Mouse (Mus musculus) testis, postnatal 14 days (tissue): Measurements from ENCODE around the gene Cdkl4.
"Not testable (repeated sequence)": the region's sequence is repeated elsewhere in the genome, so short reads cannot be mapped to it uniquely, and the experiment has no call there.

Experiments
- DNase-seq: peaks from one replicate; pipeline ENCODE4 v3.0.0; 2021; ENCODE audit warnings: low spot score

The Cdkl4 gene

DNA sequence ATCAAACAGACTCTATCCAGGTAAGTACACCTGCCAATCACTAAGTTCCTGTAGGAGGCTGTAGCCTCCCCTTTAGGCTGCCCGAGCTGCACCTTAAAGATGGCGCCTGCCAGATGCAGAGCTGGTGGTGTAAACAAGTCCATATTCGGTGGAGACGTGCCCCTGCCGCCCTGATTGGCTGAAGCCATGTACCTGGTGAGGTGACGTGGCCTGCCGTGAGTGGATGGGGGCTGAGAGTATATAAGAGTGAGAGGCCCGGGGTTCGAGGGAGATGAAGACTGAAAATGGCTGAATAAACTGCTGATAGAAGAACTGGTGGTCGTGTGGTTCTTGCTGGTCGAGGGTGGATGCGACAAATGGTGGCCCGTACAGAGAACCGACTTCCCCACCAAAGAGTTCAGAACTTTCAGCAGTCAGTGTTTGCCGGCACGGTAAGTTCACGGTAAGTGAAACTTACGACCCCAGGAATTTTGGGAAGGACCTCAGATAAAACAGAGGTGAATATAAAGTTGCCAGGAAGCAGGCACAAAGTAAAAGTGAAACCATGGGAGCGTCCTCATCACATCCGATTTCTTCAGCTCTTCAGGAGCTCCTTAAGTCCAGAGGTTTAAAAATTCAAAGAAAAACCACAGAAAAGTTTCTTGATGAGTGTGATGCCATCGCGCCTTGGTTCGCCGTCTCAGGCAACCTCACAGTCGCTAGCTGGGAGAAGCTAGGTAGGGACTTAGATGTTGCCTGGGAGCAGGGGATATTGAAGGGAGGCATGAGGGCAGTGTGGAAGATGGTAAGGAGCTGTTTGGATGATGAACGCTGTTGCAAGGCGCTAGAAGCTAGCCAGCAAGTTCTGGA, 13.6 kb downstream of the Cdkl4 start:
- not testable (repeated sequence) for DNase-seq

DNA sequence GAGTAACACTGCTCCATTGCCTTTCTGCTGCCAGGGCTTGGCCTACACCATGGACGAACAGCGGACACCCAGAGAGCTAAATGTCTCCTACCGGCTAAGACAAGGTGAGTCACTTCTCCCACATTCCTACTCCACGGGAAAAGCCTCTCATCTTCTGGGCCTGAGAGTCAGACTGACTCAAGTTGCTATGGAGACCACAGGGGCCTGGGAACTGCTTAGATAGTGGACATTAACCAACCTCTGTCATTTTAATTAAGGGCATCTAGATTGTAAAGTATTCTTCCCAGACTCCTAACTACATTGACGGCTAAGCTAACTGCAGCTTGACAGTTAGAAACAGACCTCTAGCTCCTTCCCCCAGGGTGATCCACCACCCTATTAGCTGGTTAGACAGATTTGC, 14.8 kb downstream of the Cdkl4 start:
- no peak for DNase-seq

DNA sequence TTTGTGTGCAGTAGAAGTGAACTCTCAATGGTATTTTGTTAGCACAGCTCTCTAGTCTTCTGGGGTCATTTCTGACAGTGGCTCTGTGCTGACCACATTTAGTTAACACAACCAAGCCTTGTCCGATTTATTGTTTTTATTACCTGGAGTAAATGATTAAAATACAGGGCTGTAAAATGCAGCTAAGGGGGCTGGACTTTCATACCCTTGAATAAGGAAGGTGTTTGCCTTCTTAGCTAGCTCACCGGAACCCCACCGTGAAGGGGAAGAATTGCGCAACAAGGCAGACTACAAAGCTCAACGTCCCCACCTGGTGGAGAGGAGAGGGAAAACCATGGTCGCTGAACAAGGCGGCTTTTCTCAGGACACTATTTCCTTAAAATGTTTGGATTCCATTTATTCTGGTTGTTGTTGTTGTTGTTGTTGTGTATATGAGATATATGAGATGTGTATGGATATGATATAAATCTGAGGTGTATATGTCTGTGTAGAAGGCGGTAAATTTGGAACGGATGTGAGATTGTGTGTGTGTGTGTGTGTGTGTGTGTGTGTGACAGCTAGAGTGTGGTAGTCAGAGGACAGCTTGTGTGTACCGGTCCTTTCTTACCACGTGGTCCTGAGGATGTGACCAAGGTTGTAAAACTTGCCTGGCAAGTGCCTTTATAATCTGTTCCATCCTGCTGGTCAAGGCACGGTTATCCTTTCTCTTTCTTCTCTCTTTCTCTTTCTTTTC, 16.8 kb downstream of the Cdkl4 start:
- peak; percentile 56 for DNase-seq

DNA sequence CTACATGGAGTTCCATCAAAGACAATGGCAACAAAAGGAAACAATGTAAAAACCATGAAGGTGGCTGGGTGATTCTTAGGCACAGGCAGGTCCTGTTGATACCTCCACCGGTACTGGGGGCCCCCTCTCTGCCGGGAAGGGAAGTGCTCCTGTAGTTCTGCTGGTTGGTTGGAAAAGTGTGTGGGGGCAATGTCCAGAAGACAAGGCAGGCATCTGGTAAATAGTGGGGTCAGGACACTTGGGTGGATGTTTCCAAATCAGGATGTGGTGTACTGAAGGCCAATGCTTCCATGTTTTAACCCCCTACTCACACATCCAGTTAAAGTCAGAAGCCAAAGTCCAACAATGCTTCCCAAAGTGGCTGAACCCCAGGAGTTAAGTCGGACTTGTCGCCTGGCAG, 17.9 kb downstream of the Cdkl4 start:
- no peak for DNase-seq

DNA sequence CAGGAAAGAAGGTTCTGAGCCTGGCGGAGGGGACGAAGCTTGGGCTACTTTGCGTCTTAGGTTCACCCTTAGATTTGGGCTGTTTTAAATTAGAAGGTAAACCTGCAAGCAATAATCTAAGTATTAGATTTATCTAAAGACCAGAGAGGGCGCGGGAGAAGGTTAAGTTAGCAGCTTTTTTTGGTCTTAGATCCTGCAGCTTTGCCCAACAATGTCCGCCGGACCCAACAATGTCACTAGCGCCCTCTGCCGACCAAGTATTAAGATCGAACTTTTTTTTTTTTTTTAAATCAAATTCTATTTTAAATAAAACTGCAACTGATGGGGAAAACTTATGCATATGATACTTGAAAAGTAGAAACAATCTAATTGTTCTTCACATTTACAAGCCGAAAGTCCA, 18.6 kb downstream of the Cdkl4 start:
- no peak for DNase-seq

DNA sequence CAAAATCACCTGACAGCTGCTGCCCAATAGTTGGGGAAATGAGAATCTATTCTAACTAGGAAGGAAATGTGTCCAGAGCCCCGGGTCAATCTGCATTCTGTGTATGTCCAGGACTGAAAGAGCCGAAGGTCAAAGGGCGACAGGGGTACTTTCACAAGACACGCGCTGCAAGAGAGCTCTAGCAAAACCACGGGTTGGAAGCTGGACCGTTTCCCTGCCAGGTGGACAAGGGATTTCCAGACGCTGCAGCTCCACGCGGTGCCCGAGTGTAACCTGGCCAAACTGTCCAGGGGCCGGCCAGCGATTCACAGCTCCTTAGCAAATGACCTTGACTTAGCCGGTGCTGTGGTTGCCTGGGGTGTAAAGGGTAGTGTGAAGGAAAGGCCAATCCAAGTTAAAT, 19.0 kb downstream of the Cdkl4 start:
- no peak for DNase-seq

DNA sequence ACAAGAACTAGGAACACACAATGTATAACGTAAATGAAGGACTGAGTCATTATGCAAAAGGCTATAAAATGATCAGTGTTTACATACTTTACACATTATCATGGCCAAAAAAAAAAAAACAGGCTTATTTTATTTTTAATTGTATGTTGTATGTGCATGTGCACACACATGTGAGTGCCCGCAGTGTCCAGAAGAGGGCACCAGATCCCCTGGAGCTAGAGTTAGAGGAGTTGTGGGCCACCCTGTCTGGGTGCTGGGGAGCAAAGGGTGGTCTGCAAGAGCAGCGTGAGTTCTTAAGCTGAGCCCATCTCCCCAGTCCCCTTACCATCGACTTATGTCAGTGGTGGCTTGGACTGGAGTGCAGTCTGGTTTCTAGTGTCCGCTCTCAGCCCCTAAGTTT, 20.2 kb downstream of the Cdkl4 start:
- DNase-seq = no peak

DNA sequence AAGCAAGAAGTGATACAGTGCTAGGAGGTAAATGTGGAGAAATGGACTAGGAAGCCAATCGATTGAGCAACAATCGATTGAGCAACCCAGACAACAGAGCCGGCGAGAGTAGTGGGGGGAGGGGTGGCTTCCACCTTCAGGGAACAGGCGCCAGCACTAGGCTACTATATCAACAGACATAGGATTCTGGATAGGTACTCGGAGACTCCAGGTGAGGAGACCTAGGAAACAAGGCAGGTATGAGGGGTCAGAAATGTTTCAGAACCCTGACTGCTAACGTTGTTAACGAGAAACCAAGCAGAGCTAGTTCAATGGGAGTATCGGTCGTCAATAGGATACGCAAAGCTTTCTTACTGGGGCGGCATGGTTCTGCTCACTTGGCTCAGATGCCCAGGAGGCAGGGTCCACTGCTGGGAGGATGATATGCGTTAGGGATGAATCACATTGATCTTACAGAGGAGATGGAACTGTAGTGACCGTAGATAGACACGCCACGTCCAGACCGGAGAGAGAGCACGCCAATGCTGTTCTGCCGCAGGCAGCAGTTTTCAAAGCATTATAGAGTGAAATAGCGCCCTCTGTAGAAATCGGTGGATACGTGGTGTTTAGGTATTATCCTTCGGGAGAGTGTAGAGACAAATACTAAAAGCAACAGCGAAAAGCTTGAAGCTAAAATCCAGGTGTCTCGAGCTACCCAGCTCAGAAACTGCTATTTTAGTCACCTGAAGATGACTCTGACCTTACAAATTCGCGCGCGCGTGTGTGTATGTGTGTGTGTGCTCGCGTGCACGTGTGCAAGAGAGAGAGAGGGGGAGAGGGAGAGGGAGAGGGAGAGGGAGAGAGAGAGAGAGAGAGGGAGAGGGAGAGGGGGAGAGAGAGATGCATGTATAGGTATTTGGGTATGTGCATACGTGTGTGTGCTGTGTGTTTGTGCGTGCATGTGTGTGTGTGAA, 24.0 kb downstream of the Cdkl4 start:
- peak; percentile 62 for DNase-seq

DNA sequence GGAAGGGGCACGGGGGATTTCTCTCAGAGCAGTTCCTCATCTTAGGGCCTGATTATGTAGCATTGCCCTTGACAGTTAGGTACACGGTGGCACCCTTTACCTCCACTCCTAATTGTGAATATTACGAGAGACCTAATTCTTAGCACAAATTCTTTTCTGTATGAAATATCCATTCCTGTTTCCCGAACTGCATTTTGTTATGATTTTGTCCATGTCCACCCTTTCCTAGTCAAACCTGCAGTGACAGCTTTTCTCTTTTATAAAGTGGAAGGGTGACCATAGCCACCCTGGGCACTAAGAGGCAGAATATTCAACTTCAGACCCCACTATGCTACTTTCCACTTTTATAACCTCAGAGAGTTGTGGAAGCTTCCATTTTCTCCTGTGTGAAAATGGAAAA, 25.0 kb downstream of the Cdkl4 start:
- DNase-seq = no peak

DNA sequence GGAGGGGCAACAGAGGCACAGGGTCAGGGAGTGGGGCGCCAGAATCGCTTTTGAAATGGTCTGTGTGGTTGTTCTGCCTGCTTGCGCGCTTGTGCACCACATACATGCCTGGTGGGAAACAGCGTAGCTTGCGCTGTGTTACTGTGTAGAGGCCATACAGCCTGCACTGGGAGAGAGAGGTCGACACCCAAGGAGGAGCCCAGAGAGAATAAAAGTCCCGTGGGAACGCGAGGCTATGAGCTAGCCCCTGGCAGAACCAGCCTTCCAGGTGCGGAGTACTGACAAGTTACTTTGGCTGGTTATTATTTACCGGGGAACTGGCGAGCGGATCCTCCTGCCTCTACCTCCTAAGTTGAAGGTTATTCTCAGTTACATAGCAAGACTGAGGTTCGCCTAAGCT, 26.6 kb downstream of the Cdkl4 start:
- DNase-seq = no peak

DNA sequence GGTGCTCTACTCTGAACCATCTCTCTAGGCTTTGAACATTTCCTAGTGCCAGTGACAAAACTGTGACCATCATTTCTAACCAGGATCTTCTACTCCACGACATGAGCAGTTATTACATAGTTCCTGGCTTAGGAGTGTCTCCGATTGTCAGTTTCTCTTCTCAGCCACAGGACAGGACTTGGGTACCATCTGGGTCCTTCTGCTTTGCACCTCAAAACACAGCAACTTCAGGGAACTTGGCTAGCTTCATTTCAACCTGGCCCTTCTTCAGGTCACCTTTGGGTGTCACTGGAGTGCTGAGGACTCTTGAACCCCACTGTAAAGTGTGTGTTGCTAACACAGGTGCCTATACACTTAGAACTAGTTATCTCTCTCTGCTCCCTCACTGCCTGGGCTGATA, 30.8 kb downstream of the Cdkl4 start:
- DNase-seq = no peak

DNA sequence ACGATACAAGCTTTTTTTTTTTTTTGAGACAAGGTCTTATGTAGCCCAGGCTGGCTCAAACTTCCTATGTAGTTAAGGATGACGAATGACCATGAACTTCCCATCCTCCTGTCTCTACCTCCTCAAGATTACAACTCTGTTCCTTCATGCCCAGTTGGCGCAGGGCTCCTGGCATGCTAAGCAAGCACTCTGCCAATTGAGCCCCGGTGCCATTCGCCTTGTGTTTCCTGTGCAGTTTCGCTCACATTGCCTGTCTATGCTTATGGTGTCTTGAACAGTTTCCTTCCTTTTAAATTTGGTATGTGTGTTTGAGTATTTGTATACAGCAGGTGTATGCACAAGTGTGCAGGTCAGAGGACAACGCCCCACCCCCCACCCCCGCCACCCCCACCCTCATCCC, 31.4 kb downstream of the Cdkl4 start:
- DNase-seq = no peak

DNA sequence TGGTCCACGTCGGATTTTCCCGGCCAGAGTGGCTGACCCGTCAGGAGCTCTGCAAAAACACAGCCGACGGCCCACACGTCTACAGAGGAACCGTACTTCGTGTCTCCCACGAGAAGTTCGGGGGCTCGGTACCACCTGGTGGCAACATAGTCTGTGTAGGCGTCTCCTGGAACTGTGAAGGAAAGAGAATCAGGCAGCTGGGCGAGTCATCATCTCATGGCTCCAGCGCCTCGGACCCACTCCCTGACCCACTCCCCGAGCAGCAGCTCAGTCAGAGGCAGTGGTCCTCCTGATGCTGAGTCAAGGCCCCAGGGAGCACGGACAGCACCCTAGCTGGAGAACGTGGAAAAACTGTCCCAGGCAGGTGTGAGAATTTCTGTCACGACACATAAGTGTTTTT, 34.0 kb downstream of the Cdkl4 start:
- DNase-seq = no peak

DNA sequence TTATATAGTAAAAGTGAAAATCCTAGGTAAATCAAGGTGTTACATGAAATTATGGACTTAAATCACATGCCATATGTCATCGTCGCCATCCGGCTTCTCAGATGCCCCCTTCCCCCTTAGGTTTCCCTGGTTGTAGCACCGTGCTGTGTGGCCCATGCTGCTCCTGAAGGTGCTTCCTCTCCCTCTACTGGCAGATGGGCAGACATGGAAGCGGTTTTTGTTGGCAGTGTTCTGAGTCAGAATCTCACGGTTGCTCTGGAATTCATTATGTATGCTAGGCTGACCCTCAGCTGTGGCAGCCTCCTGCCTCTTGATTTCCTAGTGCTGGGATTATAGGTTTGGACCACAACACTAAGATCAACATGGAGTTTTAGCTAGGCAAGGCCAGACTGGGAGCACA, 40.5 kb downstream of the Cdkl4 start:
- no peak for DNase-seq

DNA sequence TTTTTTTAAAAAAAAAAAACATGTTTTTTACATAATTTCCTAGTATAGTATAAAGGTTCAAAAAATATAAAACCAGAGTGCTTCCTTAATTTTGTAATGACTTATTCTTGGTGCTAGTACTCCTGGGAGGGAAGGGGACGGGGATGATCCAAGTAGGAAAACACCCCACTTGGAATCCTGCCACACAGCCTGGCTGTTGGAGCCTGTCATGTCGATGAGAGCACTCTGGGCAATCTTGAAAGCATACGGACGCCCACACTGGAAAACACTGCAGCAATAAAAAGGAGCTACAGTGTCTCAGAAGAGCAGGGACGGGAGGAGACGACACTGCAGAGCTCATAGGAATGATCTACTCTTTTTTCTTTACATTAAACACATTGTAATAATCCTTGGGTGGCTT, 42.0 kb downstream of the Cdkl4 start:
- no peak for DNase-seq

DNA sequence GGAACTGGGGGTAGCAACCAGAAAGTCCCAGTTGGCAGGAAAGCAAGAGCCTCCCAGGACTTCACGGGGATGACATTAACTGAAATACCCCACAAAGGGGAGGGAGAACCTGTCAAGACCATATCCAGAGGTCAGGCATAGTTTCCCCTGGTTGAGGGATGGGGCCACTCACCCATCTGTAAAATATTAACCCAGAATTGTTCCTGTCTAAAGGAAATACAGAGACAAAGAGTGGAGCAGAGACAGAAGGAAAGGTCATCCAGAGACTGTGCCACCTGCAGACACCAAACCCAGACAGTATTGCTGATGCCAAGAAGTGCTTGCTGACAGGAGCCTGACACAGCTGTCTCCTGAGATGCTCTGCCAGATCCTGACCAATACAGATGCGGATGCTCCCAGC, 46.3 kb downstream of the Cdkl4 start:
- not testable (repeated sequence) for DNase-seq

DNA sequence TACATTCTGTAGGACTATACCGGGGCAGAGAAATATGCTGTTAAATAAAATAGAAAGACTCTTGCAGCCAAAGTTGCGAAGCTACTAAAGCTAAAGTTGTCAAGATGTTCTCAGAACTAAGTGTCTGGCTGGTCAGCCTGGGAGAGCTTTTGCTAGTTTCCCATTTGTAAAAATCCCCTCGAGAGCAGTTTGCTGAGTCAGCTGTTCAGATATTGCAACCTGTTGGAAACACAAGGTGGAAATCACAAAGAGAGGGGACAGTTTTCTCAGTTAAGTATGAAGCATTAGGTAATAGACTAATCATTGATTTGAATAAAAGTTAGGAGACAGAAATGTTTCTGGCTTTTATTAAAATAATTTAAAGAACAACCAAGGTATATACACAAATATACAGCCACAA, 54.4 kb downstream of the Cdkl4 start:
- DNase-seq = no peak

DNA sequence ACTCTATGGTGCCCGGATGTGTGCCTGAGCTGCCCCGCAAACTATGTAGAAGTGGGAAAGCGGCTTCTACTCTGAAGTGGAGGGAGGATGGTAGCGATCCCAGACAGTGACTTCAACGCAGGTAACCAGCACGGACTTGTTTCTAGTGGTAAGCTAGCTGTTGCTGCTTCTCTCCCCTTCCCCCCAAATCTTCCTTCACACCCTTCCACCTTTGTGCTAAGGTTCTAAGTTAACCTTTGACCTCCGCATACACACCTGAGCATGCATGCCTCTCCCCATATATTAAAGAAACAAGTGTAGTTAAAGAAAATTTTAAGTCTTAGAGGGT, 55.4 kb downstream of the Cdkl4 start:
- DNase-seq = no peak

DNA sequence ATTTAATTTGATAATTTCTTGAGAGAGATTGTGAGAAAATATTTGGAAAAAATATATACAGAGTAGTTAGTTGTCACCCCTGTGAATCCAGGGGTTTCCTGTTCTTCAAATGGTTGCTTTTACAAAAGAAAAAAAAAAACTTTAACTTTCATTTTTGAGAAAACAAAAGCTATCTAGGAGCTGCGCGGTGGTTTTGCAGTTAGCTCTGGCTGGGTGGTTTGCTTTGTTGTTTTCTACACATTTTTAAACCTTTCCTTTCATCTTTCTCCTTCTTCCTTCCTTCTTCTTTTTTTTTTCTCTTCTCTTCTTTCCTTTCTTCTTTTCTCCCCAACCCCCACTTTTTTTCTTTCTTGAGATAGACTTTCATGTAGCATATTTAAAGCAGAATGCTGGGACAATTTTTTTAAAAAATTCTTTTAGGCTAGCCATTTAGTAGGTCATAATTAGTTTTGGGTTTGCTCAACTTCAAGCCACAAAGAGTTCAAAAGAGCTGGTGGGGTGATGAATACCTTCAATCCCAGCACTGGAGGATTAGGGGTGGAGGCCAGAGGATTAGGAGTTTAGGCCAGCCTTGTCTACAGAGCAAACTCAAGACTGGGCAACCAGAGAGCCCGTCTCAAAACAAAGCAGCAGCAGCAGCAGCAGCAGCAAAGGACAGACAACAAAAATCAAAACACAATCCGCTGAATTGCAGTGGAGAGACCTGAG, 55.9 kb downstream of the Cdkl4 start:
- no peak for DNase-seq

DNA sequence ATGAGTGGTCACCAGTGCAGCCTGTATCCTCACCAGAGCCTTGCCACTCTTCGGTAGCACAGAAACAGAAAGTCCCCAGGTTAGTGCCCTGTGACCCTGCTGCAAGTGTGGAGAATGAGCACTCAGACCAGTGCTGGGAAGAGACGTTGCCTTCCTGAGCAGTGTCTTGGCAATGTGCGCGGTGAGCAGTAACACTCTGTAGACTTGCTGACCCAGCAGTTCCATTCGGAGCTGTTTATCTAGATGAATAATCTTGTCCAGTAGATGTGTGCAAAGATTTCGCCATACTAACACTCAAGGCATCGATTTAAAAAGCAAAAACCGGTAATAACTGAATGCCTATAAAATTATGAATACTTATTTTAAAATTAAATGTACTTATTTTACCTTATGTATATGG, 57.1 kb downstream of the Cdkl4 start:
- DNase-seq = no peak

DNA sequence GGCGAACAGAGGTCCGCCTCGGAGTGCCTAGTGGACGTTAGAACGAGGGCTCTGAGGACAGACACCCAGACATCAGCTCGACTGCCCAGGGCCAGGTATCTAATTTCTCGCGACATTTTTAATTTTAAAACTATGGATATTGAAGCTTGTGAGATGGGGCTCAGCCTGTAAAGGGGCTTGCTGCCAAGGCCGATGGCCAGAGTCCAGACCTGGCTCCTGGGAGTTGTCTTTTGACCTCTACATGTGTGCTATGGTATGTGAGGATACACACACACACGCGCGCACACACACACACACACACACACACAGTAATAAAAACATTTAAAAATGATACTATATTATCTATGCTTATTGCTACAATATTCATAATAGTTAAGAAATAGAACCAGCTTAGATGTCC, 58.8 kb downstream of the Cdkl4 start:
- no peak for DNase-seq

DNA sequence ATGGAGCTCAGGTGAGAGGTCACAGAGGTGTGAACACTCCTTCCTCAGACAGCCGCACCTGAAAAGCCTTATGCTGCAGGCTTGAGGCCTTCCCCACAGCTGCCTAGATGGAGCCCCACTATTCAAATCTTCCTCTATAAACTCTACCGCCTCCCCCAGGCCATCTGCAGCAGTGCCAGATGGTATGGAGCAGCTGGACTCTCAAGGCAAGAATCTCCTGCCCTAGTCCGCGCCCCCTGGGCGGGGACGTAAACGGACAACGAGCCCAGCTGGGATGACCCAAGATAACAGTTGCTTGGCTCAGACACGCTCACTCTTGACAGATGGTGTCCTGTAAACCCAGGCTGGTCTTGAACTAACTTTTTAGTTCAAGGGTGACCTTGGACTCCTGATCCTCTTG, 60.4 kb downstream of the Cdkl4 start:
- no peak for DNase-seq
